Mouse (Mus musculus) heart, adult 10 weeks (tissue): Measurements from ENCODE around the gene Rnf141. TPM values are rescaled to one million over a fixed set of nuclear protein-coding genes. Genes with fewer than 3 reads are reported as not detected.

ENCODE experiments used
- polyA plus RNA-seq: library from polyadenylated mRNA; stranded (reverse); fragments of 350-450 nt; fragmentation: Illumina TruSeq; extraction: RNeasy Lipid Tissue Mini Kit (QIAGEN cat#74804); gene quantifications from one replicate; pipeline ENCODE4 v1.2.3, GENCODE M21; 2014; ENCODE audit warnings: low read depth, low replicate concordance

The Rnf141 gene
- polyA plus RNA-seq: 28.9 TPM

GRCm38 (mm10) chr7:110843916-110844874, at the start of gene Rnf141:
Gene Rnf141, minus strand, starts transcription at chr7:110844457.

GRCm38 (mm10) chr7:110862751-110863289, 18.6 kb upstream of the Rnf141 start, which contains the start of gene Lyve1:
Gene Lyve1, minus strand, starts transcription at chr7:110863239.

DNA sequence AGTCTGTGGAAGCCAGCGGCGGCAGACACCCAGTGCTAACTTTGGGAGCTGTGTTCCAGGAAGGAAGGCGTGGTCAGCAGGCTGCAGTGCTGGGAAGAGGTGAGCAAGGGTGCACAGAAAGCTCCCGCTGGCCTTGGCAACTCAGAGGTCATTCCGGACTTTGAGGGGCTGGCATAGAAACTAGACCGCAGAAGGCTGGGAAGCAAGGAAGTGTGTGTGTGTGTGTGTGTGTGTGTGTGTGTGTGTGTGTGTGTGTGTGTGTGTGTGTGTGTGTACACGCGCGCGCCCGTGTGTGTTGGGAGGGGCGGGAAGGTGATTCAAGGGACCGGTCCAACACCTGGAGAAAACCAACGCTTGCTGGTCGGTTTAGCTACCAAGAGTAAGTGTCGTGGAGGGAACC, 76.3 kb downstream of the Rnf141 start, which contains the start of gene Ampd3:
Ampd3 (plus strand) TSS at position 206 of the 400 bp plus-strand sequence.

Other genes starting within 250 kb of the Rnf141 start
- 27.9 TPM for gene Sbf2, start 229.5 kb downstream of the Rnf141 start, polyA plus RNA-seq
- gene Adm, start 216.8 kb downstream of the Rnf141 start, polyA plus RNA-seq: 18.4 TPM
- 34.5 TPM for gene Ampd3, start 76.3 kb downstream of the Rnf141 start, polyA plus RNA-seq
- gene Lyve1, start 18.8 kb upstream of the Rnf141 start, polyA plus RNA-seq: 21.9 TPM
- gene Mrvi1, start 138.0 kb upstream of the Rnf141 start, polyA plus RNA-seq: 18.1 TPM
- gene Ctr9, start 184.5 kb upstream of the Rnf141 start, polyA plus RNA-seq: 14.2 TPM
- 594 TPM for gene Eif4g2, start 238.6 kb upstream of the Rnf141 start, polyA plus RNA-seq